Mouse (Mus musculus) adrenal gland (tissue): ENCODE measurements around the gene Lfng.

ENCODE experiments used
- intact Hi-C: fragments of 180-260 bp; cut with DNase I; formaldehyde crosslinking; loops from one replicate; pipeline ENCODE4 v1.15.1; 2025

Lfng gene

GRCm38 (mm10) chr5:140660398-140660797 is 53.3 kb downstream of the Lfng start:
- intact Hi-C loops = no loop called here

GRCm38 (mm10) chr5:140661427-140661826 is 54.3 kb downstream of the Lfng start:
- intact Hi-C loops = no loop called here

DNA sequence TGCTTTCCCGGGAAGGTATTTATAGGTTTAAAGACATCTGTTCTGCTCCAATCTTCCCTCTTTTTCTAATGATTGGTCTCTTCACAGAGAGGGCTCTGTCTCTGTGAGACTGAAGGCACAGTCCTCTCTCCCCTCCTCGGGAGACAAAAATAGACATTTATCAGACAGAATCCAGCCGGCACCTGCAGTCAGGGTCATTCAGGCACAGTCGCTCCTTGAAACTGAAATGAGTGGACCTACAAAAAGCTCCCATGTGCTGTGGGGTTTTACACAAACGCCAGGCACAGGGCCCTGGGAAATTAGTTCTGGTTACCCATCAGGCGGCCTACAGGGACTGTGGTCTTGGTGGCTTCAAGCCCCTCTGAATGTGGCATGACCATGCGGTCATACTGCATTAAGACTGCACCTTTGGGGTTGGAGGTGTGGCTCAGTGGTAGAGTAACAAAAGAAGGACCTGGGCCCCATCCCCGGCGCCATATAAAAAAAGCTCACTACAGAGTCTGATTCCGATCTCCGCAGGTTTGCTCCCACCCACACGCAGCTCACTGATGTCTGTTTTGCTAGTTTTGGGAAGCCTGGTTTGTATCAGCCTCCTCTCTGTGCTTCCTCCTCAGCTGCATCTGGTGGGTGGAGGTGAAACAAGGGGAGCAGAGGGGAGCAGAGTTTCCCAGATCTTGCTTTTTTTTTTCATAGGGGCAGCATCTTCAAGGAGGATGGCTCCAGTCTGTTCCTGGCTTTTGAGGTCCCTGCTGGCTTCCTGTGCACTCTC is 54.9 kb downstream of the Lfng start:
- intact Hi-C loops = no loop called here

- intact Hi-C loops = no loop called here
These were observed 55.8 kb downstream of the Lfng start for GRCm38 (mm10) chr5:140662741-140663592.

DNA sequence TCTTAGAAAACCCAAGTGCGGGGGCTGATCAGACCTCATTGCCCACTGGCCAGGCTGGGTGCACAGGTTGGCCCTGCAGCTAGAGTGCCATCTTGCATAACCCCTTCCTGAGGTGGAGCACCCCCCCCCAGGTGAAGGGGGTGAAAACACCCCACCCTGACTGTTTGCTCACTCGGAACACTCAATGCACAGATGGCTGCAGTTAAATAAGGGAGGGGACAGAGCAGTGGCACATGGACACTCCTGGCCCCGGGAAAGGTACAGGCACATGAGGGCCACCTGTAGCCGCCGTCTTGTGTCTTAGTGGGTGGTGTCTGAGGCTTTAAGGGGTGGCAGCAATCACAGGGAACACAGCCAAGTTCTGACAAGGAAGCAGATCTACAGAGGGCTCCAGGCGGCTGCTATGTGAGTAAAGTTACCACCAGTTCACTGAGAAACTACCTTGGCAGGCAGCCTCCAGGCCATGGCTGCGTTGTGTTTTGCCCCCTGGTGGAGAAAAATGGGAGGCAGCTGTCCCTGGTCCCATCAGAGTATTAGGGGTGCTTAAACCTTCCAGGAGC is 56.6 kb downstream of the Lfng start:
- intact Hi-C loops = no loop called here
